Mouse (Mus musculus) brain, embryonic 18.5 days (tissue): ENCODE measurements at regions not wholly inside any gene's neighbourhood (a gene's known extent, or its start where the extent isn't known, plus 50 kb on each side); places are given as distances from the start of the nearest gene placed in this dataset.

Experiments
- DNase-seq: peaks from one replicate; pipeline ENCODE4 v3.0.0-alpha.2; 2012; ENCODE audit warnings: low read depth, low spot score

- DNase-seq, result no peak
Observed at GRCm38 (mm10) chr2:159645861-159646260, 688.1 kb downstream of the Gm826 start.

DNA sequence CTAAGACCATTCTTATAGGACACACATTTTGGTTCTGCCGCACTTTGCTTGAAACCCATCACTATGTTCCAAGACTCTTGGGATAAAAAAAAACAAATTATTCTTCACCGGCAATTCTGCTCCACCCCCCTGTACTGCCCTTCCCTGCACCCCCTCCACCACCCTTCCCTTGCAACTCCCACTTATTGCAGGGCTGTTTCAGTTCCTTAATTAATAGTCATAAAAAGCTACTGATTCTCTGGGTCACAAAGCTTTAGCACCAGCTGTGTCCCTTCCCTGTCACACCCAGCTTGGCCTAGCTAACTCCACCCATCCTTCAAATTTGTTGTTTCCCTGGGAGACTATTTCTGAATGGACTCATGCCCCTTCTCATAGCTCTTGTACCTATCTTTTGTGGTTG lies 687.4 kb downstream of the Gm826 start:
- DNase-seq, result no peak

DNA sequence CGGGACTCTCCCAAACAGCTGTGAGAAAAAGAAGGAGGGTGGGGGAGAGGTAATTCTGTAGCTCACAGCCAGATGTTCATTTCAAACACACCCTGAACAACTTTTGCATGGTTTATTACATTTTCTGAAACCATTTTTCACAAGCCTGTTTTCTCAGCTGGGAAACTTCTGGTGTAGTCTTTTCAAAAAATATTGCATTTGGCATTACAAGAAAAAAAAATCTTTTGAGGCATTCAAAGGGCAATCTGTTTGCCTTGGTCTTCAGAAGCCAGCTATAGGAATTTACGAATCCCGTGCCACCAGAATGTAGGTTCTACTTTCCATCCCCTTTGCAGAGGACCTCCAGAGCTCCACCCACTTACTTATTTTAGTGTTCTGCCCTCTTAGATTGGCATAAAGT lies 681.7 kb downstream of the Gm826 start:
- DNase-seq, result no peak

DNA sequence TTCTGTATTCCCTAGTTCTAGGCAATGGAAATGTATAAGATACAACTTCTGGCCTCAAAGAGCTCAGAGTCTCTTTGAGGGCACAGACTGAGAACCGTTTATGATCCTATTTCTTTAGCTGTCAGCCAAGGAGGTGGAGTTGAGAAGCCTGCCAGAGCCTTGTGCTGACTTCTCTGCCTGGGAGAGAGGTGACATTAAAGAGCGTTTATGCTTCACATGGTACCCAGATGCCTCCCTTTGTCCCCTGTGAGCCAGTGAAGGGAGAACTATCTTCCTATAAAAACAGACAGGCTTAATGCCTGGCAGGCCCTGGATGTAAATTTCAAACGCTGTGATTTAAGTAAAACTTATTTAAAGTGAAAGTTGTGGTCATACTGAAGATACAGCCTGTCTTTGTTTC lies 657.1 kb downstream of the Gm826 start:
- DNase-seq, result no peak

DNA sequence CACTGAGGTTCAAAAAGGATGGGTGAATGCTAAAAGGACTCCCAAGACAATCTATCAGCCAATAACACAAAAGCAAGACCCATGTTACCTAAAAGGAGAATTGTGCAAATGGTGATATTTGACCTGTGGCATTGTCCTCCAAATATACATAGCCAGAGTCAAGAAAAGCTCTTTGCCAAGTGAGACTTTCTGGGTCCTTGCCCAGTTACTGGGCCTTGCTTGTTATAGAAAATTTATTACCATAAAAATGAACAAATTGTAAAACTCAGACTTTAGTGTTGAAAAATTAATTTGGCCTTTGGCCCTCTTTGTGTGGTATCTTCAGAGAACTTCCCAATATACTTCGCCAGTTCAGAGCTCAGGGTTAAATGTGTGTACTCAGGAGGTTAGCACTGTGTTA lies 653.3 kb downstream of the Gm826 start:
- DNase-seq, result no peak

- DNase-seq, result no peak
Observed at GRCm38 (mm10) chr2:159703100-159703499, 630.9 kb downstream of the Gm826 start.

DNA sequence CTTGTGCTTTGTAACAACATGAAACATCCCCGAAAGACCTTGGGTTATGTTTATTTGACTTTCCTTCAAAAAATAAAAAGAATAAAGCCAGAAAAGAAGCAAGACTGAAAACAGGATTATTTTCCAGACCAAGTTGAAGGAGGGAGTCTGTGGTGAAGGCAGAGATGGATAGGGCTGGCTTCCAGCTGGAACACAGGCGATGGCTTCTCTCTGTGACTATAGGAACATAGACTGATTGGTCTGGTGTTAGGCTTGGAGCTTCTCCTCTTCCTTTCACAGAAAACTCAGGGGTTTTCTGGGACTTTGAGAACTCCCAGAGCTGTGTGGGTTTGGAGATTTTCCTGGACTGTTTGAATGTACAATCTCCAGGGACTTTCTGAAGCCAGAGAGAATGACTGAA lies 625.8 kb downstream of the Gm826 start:
- no peak for DNase-seq

GRCm38 (mm10) chr2:159714633-159715032 lies 619.3 kb downstream of the Gm826 start:
- no peak for DNase-seq

GRCm38 (mm10) chr2:159718738-159719137 lies 615.2 kb downstream of the Gm826 start:
- no peak for DNase-seq

GRCm38 (mm10) chr2:159725158-159726076 lies 608.5 kb downstream of the Gm826 start:
- DNase-seq, result no peak

DNA sequence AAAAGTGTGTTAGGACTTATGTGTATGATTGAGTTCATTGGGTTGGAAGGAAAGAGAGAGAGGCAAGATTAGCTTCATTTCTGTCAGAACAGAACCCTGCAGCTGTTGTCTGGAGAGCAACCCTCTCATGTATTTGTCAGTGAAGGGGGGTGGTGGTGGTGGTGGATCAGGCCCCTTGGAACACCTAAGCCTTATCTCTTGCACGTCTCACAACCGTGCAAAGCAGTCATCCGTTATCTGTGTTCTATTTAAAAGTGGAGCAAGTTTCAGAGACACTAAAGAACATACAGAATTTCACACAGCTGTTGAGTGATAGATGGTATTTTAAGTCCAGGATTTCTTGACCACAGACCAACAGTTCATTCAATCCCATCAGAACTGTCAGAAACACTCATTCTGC lies 604.7 kb downstream of the Gm826 start:
- no peak for DNase-seq

DNA sequence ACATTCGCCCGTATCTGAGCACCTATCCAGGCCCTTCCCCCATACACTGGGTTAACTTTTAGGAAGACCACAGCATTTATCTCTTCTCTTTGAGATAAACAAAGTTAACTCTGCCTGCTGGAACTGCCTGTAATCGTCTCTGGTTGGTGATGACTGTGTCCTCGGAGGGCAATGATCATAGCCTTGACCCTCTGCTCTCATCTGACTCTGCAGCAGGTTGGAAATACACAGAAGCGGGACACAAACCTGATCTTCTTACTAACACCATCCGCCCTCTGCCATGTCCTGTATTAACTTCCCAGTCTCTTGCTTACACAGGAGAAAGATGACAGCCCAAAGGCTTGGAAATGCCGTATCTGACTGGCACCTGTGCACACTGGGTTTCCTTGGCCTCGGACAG lies 603.7 kb downstream of the Gm826 start:
- no peak for DNase-seq

DNA sequence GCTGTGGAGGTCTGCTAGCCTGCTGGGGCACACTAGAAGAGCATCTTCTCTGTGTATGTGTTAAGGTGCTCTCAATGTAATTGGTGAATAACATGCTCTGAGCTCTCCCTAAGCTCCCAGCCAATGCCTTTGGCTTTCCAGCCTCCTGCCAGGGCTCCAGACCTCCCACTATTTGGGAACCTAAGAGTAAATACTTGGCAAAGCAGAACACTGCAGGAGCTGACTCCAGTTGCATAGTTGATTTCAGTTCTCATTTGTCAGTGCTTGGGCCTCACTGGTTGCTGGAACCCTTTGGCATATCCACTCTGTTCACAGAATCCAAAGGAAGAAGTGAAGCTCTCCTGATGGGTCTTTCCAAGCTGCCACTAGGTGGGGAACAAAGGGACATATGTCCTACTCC lies 602.7 kb downstream of the Gm826 start:
- DNase-seq, result no peak

GRCm38 (mm10) chr2:159732413-159732812 lies 601.5 kb downstream of the Gm826 start:
- DNase-seq, result peak; percentile 12

DNA sequence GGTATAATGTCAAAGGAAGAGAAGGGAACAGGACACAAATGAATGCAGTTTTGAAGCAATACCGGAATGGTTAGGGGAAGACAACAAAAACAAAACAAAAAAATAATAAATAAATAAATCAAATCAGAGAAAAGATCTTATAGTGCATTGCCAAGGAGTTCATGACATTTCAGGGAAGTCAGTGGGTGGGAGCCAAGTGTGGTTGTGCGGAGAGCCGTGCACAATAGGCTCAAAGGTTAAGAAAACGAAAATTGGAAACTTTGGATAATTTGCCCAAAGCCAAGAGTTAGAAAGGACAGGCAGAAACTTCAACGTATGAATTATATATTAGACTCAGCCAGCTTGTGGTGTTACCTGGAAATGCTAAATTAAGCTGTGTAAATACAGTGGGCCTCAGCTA lies 599.4 kb downstream of the Gm826 start:
- DNase-seq, result no peak

DNA sequence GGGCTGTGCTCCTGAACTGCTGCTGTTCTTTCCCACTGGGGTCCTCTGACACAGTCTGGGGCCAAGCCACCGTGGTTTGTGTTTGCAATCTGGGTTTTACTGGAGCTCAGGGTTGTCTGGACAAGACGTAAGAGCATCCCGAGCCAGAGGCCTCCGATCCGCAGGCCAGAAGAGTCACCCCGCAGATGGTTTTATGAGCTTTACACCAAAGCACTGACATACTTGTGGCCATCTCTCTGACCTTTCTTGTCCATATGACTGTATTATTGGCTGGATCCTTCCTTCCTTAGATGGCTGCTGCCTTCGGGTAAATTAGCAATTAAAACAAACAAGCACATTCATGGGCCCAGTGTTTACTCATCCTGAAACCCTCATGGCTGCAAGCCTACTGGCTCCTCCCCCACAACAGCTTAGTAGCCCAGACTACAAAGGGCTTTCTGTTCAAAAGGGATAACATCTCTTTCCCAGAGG lies 578.4 kb downstream of the Gm826 start:
- peak; percentile 32 for DNase-seq

DNA sequence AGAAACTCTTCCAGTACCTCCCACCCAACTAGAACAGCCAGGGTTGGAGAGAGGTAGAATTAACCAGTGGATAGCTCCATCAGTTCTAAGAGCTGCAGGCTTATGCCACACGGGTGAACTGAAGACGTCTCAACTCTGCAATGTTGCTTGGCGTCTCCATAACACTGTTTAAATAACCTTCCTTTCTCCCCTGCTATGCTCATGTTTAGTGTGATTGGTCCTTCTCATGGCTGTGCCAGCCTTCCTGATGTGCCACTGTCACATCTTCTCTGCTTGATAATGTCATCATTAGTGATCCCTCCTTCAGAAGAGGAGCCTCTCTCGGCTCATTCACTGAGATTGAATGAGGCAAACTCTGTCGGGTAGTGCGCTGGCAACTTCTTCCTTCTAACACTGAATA lies 573.2 kb downstream of the Gm826 start:
- DNase-seq, result no peak

- no peak for DNase-seq
Observed at GRCm38 (mm10) chr2:159763115-159763514, 570.8 kb downstream of the Gm826 start.
